Mouse (Mus musculus): ENCODE measurements at regions not wholly inside any gene's neighbourhood (a gene's known extent, or its start where the extent isn't known, plus 50 kb on each side); places are given as distances from the start of the nearest gene placed in this dataset.
A peak's percentile ranks its signal among the peaks of the same experiment; 100 is the strongest.

DNA sequence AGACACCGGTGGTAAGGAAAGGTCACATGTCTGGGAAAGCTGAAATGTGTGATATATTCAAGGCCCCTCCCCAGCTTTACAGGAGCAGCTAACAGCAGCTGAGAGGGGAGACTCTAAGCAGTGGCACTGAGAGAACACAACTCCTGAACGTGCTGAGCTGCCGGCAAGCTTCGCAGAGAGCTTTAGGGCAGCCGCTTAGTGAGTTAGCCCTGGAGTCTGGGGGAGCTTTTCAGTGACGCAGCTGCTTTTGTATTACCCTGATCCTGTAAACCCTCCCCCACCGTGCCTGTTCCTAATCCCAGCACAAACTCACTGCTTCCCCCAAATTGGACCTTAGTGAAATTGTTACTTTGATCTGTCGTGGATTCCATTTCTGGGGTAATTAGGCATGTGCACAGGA lies 442.6 kb downstream of the Prdm2 start:
- no peak for ATAC-seq (ENCODE audit: insufficient number of reproducible peaks, low FRiP score, low TSS enrichment, low read depth)
- peaks cover 27% of the 10 kb centered on the region for H3K4me1 ChIP-seq
- no peak overlapping the region for H3K4me3 ChIP-seq
- H3K9ac ChIP-seq, result no peak overlapping the region
- WGBS, result 7% methylated on average over 8 of the region's 8 CpGs
- H3K9me3 ChIP-seq, result no peaks in the 10 kb centered on the region
- H3K36me3 ChIP-seq, result no peaks in the 10 kb centered on the region
- peaks cover 8% of the 10 kb centered on the region; the same call in 1 of the 2 replicates for H3K27me3 ChIP-seq
- no peak overlapping the region for H3K27ac ChIP-seq
- no peak overlapping the region for H3K4me2 ChIP-seq

DNA sequence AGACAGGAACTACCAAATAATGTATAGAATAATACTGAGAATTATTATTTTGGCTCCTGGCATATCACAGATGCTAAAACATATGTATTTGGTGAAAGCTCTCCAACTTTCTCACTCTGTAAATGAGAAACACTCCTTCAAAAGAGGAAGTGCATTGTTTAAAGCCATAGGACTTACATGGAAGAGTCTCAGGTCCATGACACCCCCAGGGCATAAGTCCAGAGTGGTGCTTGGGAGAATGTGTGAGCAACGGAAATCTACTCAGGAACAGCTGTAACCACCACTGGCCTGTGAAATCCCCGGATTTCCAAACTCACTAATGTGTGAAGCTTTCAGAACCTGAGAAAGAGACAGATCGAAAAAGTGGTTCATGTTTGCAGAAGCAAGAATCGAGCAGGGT lies 445.1 kb downstream of the Prdm2 start:
- Histone ChIP-seq H3K9me3 (no peaks in the 10 kb centered on the region), H3K27me3 (peaks cover 8% of the 10 kb centered on the region; the same call in 1 of the 2 replicates), H3K4me1 (peaks cover 18% of the 10 kb centered on the region; the same call in 1 of the 2 replicates), H3K4me3 (no peak overlapping the region), H3K9ac (no peak overlapping the region), H3K36me3 (no peaks in the 10 kb centered on the region), H3K4me2 (no peak overlapping the region), H3K27ac (peak overlapping the region; percentile 59; the same call in 1 of the 2 replicates)
- peak; percentile 36; the same call in 1 of the 2 replicates for ATAC-seq (ENCODE audit: insufficient number of reproducible peaks, low FRiP score, low TSS enrichment, low read depth)
- 28% methylated on average over 4 of the region's 4 CpGs for WGBS

DNA sequence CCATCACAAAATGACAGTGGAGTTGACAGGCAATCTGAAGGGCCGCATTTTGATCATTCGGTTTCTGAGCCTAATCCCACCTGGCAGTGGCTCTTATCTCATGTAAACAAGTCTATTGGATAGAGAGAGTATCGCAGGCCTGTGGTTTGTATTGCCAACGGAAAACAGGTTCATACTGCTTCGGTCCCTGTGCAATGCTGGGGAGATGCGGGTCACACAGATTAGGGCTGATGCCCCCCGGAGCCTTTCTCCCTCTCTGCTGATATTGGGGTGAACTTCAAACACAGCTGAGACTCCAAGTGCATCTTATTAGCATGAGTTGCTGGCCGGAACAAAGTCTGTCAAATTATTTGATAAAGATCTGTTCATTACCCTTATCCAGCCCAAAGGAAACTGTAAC lies 451.2 kb downstream of the Prdm2 start:
- Histone ChIP-seq H3K27ac (no peak overlapping the region), H3K4me2 (no peak overlapping the region), H3K9ac (no peak overlapping the region), H3K4me1 (no peaks in the 10 kb centered on the region), H3K9me3 (no peaks in the 10 kb centered on the region), H3K36me3 (no peaks in the 10 kb centered on the region), H3K4me3 (no peak overlapping the region), H3K27me3 (no peaks in the 10 kb centered on the region)
- 85% methylated on average over 8 of the region's 8 CpGs for WGBS
- no peak for ATAC-seq (ENCODE audit: insufficient number of reproducible peaks, low FRiP score, low TSS enrichment, low read depth)

DNA sequence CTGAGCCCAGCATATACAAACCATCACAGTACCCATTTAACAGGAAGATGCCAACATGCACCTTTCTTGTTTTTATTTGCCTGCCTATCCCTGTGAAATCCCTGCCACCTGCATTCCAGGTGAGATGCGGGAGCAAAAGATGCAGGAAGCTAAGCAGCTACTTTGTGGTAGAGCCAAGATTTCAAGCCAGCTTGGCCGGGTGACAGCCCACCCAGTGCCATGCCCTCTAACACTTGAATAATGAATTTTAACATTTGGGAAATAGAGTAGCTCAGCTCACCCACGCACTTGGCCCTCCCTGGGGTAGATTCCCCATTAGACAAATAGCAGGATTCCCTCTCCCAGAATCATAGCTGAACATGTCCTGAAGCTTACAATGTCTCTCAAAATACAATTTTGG lies 454.7 kb downstream of the Prdm2 start:
- 62% methylated on average over 3 of the region's 3 CpGs for WGBS
- Histone ChIP-seq H3K27ac (no peak overlapping the region), H3K4me2 (no peak overlapping the region), H3K36me3 (no peaks in the 10 kb centered on the region), H3K27me3 (no peaks in the 10 kb centered on the region), H3K9me3 (no peaks in the 10 kb centered on the region), H3K4me3 (no peak overlapping the region), H3K9ac (no peak overlapping the region), H3K4me1 (no peaks in the 10 kb centered on the region)
- no peak for ATAC-seq (ENCODE audit: insufficient number of reproducible peaks, low FRiP score, low TSS enrichment, low read depth)

DNA sequence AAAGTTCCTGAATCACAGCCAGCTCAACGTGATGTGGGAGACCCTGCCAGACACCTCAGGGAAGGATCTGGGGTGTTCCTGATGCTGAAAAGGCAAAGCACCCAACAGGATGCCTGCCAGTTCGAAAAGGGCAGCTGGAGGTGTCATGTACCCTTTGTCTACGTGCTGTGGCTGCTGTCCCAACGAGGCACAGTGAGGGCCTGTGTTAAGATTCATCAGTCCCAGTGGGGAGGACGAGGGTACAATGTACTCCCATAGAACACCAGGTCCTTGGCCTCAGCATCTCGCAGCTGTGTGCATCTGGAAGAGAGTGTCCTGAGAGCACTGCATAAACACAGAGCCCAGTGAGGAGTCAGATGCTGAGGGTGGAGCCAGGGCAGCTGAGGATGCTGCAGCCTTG lies 456.5 kb downstream of the Prdm2 start:
- Histone ChIP-seq H3K9ac (no peak overlapping the region), H3K27ac (no peak overlapping the region), H3K4me1 (no peaks in the 10 kb centered on the region), H3K4me3 (no peak overlapping the region), H3K9me3 (no peaks in the 10 kb centered on the region), H3K36me3 (no peaks in the 10 kb centered on the region), H3K27me3 (no peaks in the 10 kb centered on the region), H3K4me2 (no peak overlapping the region)
- ATAC-seq (ENCODE audit: insufficient number of reproducible peaks, low FRiP score, low TSS enrichment, low read depth), result no peak
- WGBS, result 57% methylated on average over 6 of the region's 6 CpGs

DNA sequence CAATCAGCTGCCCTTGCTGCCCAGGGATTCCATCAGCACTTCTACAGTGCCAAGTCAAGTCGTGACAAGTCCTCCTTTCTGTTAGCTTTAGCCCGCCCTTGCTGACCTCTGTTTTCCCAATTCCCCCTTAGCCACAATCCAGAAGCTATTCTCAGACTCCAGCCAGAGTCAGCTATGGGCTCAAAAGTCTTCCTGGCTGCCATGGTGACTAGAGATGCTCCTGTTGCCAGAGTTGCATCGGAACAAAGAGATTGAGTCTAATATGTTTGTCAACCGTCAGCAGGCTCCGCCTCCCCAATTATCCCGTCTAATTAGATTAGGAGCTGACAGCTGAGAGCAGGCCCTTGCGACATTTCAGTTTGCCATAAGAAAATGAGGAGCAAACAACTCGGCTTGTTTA lies 462.9 kb downstream of the Prdm2 start:
- Histone ChIP-seq H3K9me3 (no peaks in the 10 kb centered on the region), H3K4me3 (no peak overlapping the region), H3K4me1 (no peaks in the 10 kb centered on the region; the same call in 1 of the 2 replicates), H3K36me3 (no peaks in the 10 kb centered on the region), H3K9ac (no peak overlapping the region), H3K27me3 (no peaks in the 10 kb centered on the region), H3K27ac (no peak overlapping the region), H3K4me2 (no peak overlapping the region)
- ATAC-seq (ENCODE audit: insufficient number of reproducible peaks, low FRiP score, low TSS enrichment, low read depth), result no peak
- 47% methylated on average over 8 of the region's 8 CpGs for WGBS

DNA sequence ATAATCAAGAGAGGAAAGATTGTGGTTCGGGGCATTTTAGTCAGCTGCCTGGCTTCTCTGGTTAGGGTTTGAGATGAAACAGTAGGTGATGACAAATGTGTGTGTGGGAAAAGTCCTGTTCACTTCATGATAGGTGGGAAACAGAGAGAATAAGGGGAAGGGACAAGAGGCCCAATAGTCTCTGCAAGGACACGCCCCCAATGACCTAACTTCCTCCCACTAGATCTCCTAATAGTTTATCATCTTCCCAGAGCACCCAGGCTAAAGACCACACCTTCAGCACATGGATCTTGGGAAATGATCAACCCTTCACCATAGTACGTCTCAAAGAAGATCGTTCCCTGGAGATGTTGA lies 484.3 kb upstream of the Kazn start:
- H3K9ac ChIP-seq, result no peak overlapping the region
- 0 out of 2 replicates have a peak, but pooled peaks cover 2% of the 10 kb centered on the region for H3K4me1 ChIP-seq
- no peaks in the 10 kb centered on the region for H3K36me3 ChIP-seq
- no peaks in the 10 kb centered on the region for H3K9me3 ChIP-seq
- WGBS, result 86% methylated on average over 4 of the region's 4 CpGs
- no peak for ATAC-seq (ENCODE audit: insufficient number of reproducible peaks, low FRiP score, low TSS enrichment, low read depth)
- H3K4me3 ChIP-seq, result no peak overlapping the region
- H3K27me3 ChIP-seq, result no peaks in the 10 kb centered on the region
- H3K4me2 ChIP-seq, result no peak overlapping the region
- H3K27ac ChIP-seq, result 0 out of 2 replicates have a peak overlapping the region, but pooled peaks have one; percentile 11

DNA sequence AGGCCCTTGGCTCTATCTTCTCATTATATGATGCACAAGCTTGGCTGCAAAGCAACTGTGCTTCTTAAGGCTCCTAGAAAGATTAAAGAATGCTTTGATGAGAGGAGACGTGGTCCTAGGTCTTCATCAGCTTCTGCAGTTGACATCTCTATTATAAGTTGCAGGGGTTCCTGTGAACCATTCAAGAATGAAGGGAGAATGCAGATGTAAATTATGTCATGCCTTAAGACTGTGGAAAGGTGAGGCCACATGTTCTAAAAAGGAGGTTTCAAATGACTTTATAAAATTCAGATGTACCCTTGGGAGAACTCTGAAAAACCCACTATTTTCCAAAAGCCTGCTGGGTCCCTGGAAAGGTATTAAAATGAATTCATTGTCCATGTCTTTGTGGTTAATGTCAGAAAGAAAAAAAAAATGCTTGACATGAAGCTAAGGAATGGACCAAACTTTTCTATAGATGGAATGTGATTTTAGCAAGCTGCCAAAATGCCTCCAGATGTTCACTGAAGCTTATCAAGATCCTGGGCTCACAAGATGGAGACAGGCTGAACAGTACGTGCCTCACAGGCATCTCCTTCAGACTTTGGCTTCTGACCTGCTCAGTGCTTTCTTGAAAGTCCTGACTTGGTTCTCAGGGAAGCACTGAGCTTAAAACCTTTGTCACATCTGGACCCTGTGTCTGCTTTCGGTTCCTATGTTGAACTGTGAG lies 483.8 kb upstream of the Kazn start:
- 39% methylated on average over 3 of the region's 3 CpGs for WGBS
- no peak for ATAC-seq (ENCODE audit: insufficient number of reproducible peaks, low FRiP score, low TSS enrichment, low read depth)

DNA sequence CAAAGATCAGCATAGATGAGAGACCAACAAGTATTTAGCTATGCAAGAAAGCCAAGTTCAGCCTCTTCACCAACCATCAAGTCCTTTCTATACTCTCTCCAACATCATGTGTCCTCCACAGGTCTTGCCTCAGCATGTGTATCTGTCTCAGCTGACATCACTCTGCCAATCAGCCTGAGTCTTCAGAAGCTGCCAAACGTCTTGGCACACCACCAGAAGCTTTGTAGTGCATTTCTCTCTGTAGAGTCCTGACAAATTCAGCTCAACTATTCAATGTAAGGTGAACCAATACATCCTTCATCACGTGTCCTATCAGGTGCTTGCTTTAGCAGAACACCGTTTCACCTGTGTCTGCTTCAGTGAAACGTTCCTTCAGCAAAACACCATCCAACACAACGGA lies 462.4 kb upstream of the Kazn start:
- Histone ChIP-seq H3K4me1 (no peaks in the 10 kb centered on the region), H3K36me3 (no peaks in the 10 kb centered on the region), H3K27me3 (no peaks in the 10 kb centered on the region), H3K27ac (no peak overlapping the region), H3K9ac (no peak overlapping the region), H3K4me3 (no peak overlapping the region), H3K9me3 (no peaks in the 10 kb centered on the region), H3K4me2 (no peak overlapping the region)
- no peak for ATAC-seq (ENCODE audit: insufficient number of reproducible peaks, low FRiP score, low TSS enrichment, low read depth)
- 87% methylated on average over 5 of the region's 5 CpGs for WGBS

More for the DNA sequence above, 483.8 kb upstream of the Kazn start:
- Histone ChIP-seq H3K4me3 (no peak overlapping the region), H3K36me3 (no peaks in the 10 kb centered on the region), H3K9ac (no peak overlapping the region), H3K4me2 (no peak overlapping the region), H3K4me1 (0 out of 2 replicates have a peak, but pooled peaks cover 2% of the 10 kb centered on the region), H3K27me3 (no peaks in the 10 kb centered on the region), H3K27ac (0 out of 2 replicates have a peak overlapping the region, but pooled peaks have one; percentile 11), H3K9me3 (no peaks in the 10 kb centered on the region)

DNA sequence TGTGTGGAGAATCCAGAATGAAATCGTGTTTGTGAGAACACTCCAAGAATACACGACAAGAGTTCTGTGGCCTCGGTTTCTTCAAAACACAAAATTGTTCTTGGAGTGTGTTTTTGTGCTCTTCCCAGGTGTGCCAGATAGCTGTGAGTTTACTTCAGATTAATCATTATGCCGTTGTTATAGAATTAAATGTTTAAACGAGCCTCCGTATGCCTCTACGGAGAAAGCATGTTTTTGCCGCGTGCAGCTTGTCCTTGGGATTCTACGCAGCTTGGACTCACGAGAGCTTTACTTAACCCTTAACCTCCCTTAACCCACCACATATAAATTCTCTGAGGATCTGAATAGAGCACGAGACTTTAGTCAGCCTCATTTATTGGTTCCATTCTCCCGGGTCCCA lies 455.7 kb upstream of the Kazn start:
- H3K27ac ChIP-seq, result no peak overlapping the region
- no peak for ATAC-seq (ENCODE audit: insufficient number of reproducible peaks, low FRiP score, low TSS enrichment, low read depth)
- no peaks in the 10 kb centered on the region for H3K27me3 ChIP-seq
- no peaks in the 10 kb centered on the region for H3K9me3 ChIP-seq
- WGBS, result 58% methylated on average over 13 of the region's 13 CpGs
- no peak overlapping the region for H3K4me2 ChIP-seq
- H3K4me3 ChIP-seq, result no peak overlapping the region
- H3K36me3 ChIP-seq, result no peaks in the 10 kb centered on the region
- H3K9ac ChIP-seq, result no peak overlapping the region
- no peaks in the 10 kb centered on the region for H3K4me1 ChIP-seq

DNA sequence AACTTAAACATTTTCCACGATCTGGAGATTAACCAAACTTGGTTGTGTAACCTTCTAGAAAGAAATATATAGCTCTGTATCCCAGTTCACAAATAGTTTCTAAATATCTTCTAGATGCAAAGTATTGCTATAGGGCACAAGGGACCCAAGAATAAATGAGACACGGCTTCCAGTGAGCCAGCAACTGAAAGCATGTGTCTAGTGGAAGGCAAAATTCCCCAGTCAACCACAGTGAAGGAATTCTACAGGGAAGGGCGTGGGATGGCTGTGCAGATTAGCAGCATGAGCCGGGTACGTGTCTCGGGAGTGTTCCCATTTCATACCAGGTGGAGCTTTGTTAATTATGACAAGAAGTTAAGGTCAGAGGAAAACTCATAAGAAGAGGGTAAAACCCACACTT lies 449.0 kb upstream of the Kazn start:
- no peaks in the 10 kb centered on the region for H3K9me3 ChIP-seq
- no peak overlapping the region for H3K27ac ChIP-seq
- H3K36me3 ChIP-seq, result no peaks in the 10 kb centered on the region
- no peak for ATAC-seq (ENCODE audit: insufficient number of reproducible peaks, low FRiP score, low TSS enrichment, low read depth)
- no peak overlapping the region for H3K4me3 ChIP-seq
- H3K4me2 ChIP-seq, result no peak overlapping the region
- 0 out of 2 replicates have a peak, but pooled peaks cover 2% of the 10 kb centered on the region for H3K4me1 ChIP-seq
- no peak overlapping the region for H3K9ac ChIP-seq
- H3K27me3 ChIP-seq, result no peaks in the 10 kb centered on the region
- WGBS, result 63% methylated on average over 6 of the region's 6 CpGs

DNA sequence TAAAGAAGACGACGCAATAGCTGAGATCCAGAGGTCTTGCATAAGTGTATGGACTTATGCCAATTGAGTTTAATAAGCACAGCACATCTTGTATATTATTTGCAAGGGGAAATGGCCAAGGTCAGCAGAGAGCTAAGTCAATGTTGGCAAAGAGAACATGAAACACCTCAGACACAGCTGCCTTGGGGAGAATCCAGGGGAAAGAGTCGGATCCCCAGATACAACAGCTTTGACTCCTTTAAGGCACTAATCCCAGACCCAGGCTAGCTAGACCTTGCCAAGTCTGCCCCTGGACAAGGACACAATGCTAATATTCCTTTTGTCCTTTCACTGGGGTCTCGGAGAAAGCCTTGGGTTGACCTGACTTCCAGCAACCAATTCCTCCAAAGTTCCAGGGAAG lies 438.2 kb upstream of the Kazn start:
- no peak overlapping the region for H3K4me2 ChIP-seq
- no peak overlapping the region for H3K4me3 ChIP-seq
- WGBS, result 60% methylated on average over 4 of the region's 4 CpGs
- no peaks in the 10 kb centered on the region for H3K9me3 ChIP-seq
- no peak for ATAC-seq (ENCODE audit: insufficient number of reproducible peaks, low FRiP score, low TSS enrichment, low read depth)
- peaks cover 17% of the 10 kb centered on the region for H3K4me1 ChIP-seq
- H3K27me3 ChIP-seq, result 0 out of 2 replicates have a peak, but pooled peaks cover 3% of the 10 kb centered on the region
- no peak overlapping the region for H3K9ac ChIP-seq
- H3K36me3 ChIP-seq, result no peaks in the 10 kb centered on the region
- H3K27ac ChIP-seq, result no peak overlapping the region

All from limb, embryonic 15.5 days (tissue).